Mouse (Mus musculus): Measurements from ENCODE around the gene March2. TPM values are rescaled to one million over a fixed set of nuclear protein-coding genes. Genes with fewer than 3 reads are reported as not detected.

Gene March2
- polyA plus RNA-seq, 1 experiment from 2014 or later = 55.7 TPM

DNA sequence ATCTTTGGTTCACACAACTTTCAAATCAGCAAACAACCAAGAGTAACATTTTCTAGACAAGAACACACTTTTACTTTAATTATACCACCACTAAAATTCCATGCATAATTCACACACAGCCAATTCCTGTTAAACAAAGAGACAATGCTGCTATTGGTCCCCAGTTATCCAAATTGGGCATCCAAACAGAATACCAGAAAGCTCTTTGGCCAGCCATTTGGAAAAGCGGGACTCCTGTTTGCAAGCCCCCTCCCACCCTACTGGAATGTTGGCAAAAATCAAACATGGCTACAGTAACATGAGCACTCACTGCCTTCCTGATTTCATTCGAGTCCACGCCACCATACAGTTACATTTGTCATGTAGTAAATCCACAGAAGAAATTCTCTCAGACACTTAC lies 48.8 kb downstream of the March2 start:
- H3K36me3 ChIP-seq = peaks cover 39% of the 10 kb centered on the region
- H3K4me2 ChIP-seq (replicated peaks) = no peak overlapping the region
- H3K4me1 ChIP-seq = no peaks in the 10 kb centered on the region
- H3K27ac ChIP-seq = no peak overlapping the region
- no peaks in the 10 kb centered on the region for H3K9me3 ChIP-seq
- no peak for ATAC-seq (ENCODE audit: low FRiP score, low read depth)
- H3K4me3 ChIP-seq = no peak overlapping the region
- H3K9ac ChIP-seq = no peak overlapping the region
- H3K27me3 ChIP-seq (replicated peaks) = no peaks in the 10 kb centered on the region
- 91% methylated on average over 3 of the region's 3 CpGs for WGBS

DNA sequence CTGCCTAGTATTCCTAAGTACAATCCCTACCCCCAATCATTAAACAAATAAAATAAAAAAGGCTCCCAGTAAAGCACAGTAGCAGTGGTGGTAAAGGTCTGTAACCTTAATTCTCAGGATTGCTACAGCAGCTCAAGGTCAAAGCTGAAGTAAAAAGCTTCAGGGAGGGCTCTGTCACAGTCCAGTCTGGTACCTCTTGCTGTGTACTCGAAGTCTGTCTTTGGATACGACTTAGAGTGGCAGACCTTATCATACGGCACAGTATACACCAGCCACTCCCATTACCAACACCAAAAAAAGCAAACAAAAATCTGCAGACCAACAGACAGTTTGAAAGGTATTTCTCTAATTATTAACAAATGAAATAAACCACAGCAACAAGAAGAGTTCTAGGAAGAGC lies 51.7 kb downstream of the March2 start:
- 95% methylated on average over 3 of the region's 3 CpGs for WGBS
- H3K9ac ChIP-seq = no peak overlapping the region
- ATAC-seq (ENCODE audit: low FRiP score, low read depth) = no peak
- H3K27ac ChIP-seq = no peak overlapping the region
- no peaks in the 10 kb centered on the region for H3K4me1 ChIP-seq
- H3K4me2 ChIP-seq (replicated peaks) = no peak overlapping the region
- no peaks in the 10 kb centered on the region for H3K9me3 ChIP-seq
- H3K4me3 ChIP-seq = no peak overlapping the region
- peaks cover 59% of the 10 kb centered on the region for H3K36me3 ChIP-seq
- H3K27me3 ChIP-seq (replicated peaks) = no peaks in the 10 kb centered on the region

DNA sequence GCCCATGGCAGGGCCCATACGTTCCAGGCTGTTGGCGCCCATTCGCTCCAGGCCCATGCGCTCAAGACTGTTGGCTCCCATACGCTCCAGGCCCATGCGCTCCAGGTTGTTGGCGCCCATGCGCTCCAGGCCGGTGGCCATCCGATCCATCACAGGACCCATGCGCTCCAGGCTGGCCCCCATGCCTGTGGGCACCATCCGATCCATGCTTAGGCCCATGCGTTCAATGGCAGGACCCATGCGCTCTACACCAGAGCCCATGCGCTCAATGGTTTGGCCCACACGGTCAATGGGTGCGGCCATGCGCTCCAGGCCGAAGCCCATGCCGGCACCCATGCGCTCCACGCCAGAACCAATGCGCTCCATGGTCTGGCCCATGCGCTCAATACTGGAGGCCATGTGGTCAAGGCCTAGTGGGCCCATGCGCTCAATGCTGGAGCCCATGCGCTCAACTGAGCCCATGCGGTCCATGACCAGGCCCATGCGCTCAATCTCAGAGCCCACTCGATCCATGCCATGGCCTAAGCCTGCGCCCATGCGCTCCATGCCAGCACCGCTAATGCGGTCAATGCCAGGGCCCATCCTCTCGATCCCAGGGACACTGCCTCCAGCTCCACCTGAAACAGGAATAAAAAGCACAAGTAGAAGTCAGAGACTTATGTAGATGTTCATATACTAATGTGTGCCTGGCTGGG lies 68.5 kb downstream of the March2 start:
- Histone ChIP-seq H3K36me3 (peaks cover 95% of the 10 kb centered on the region), H3K4me3 (no peak overlapping the region), H3K27me3 (replicated peaks) (no peaks in the 10 kb centered on the region), H3K9me3 (no peaks in the 10 kb centered on the region), H3K4me2 (replicated peaks) (no peak overlapping the region), H3K9ac (no peak overlapping the region), H3K4me1 (no peaks in the 10 kb centered on the region), H3K27ac (no peak overlapping the region)
- ATAC-seq (ENCODE audit: low FRiP score, low read depth) = no peak
- WGBS = 98% methylated on average over 34 of the region's 34 CpGs

DNA sequence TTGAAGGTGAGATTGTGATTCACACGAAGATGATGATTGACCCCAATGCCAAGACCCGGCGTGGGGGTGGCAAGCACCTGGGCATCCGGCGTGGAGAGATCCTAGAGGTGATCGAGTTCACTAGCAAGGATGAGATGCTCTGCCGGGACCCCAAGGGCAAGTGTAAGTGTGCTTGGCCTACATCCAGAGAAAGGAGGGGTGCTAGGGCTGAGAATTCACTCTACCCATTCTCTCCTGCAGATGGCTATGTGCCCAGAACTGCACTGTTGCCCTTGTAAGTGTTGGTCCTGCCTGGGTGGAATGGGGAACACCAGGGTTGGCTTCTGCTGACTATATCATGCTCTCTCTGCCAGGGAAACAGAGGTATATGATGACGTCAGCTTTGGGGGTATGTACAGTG lies 73.4 kb downstream of the March2 start:
- H3K9ac ChIP-seq = no peak overlapping the region
- H3K27ac ChIP-seq = no peak overlapping the region
- H3K27me3 ChIP-seq (replicated peaks) = no peaks in the 10 kb centered on the region
- peaks cover 79% of the 10 kb centered on the region for H3K36me3 ChIP-seq
- no peak overlapping the region for H3K4me3 ChIP-seq
- no peaks in the 10 kb centered on the region for H3K9me3 ChIP-seq
- H3K4me2 ChIP-seq (replicated peaks) = no peak overlapping the region
- ATAC-seq (ENCODE audit: low FRiP score, low read depth) = no peak
- no peaks in the 10 kb centered on the region for H3K4me1 ChIP-seq
- WGBS = 97% methylated on average over 8 of the region's 8 CpGs

DNA sequence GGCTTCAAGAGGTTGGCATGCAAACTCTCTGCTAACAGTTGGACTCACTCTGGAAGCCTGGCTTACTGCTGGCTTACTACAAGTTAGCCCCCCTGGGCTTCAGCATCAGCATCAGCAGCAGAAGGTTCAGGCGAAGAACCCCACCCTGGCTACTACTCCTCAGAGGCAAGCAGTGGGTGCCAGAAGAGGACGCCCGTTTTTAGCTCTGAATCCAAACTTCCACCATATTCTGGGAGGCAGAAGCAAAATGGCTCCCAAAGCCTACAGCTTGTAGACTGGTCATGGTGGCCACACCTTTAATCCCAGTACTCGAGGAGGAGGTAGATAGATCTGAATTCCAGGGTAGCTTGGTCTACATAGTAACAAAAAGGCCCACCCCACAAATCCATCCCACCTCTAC lies 74.4 kb downstream of the March2 start:
- H3K9me3 ChIP-seq = no peaks in the 10 kb centered on the region
- no peak overlapping the region for H3K4me2 ChIP-seq (replicated peaks)
- H3K4me1 ChIP-seq = no peaks in the 10 kb centered on the region
- H3K36me3 ChIP-seq = peaks cover 69% of the 10 kb centered on the region
- ATAC-seq (ENCODE audit: low FRiP score, low read depth) = no peak
- WGBS = 98% methylated on average over 4 of the region's 4 CpGs
- H3K27ac ChIP-seq = no peak overlapping the region
- H3K9ac ChIP-seq = no peak overlapping the region
- H3K4me3 ChIP-seq = peak overlapping the region; percentile 0; the same call in 1 of the 2 replicates
- H3K27me3 ChIP-seq (replicated peaks) = no peaks in the 10 kb centered on the region

DNA sequence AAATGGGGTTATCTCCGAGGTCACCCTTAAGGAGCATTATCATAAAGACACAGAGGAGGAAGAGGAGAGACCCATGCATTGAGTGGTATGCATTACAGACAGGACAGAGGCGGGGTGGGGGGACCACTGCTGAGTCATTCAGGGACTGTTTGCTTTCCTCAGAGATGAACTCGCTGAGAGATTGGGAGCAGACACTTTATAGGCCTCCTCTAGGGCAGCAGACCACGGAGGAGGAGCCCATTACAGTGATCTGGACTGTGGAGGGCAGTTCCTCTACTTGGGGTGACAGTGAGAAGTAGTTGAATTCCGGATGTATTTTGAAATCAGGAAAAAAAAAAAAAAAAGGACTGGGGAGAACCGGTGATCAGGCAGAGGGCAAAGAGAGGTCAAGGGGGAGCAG lies 78.7 kb downstream of the March2 start:
- no peaks in the 10 kb centered on the region for H3K27me3 ChIP-seq (replicated peaks)
- no peak overlapping the region for H3K27ac ChIP-seq
- no peak overlapping the region for H3K4me3 ChIP-seq
- H3K9ac ChIP-seq = no peak overlapping the region
- H3K4me1 ChIP-seq = no peaks in the 10 kb centered on the region
- no peaks in the 10 kb centered on the region for H3K9me3 ChIP-seq
- peaks cover 36% of the 10 kb centered on the region for H3K36me3 ChIP-seq
- 67% methylated on average over 6 of the region's 6 CpGs for WGBS
- no peak overlapping the region for H3K4me2 ChIP-seq (replicated peaks)
- no peak for ATAC-seq (ENCODE audit: low FRiP score, low read depth)

DNA sequence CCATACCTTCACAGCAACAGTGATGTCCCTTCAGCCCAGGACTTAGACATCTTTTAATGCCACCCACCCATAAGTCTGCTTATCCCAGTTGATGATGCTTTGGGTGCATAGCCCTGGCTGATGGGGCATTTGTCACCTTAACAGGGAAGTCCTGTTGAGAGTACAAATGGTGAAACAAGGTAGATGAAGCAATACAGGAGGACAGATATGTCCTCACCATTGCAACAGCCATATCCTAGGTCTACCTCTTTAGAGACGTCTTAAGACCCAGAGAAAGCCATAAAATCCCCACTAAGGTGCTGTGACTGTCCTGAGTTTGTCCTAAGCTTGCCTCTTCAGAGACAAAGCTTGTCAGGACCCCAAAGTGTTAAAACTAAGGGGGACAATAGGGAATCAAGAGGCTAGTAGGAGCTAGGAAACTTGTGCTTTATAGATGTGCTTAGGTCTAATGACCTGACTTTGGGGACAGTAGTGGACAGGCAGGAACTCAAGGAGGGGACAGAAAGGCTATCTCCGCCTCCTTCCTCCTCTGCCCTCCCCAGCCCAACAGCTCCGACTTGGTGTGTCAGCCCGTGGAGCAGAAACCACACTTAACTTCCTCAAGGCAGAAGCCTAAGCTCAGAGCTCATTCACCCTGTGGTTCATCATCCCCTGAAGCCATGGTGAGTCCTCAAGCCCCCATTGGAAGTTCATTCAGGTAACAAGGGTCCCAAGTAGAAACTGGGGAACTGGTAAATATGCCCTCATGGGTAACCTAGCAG lies 80.8 kb downstream of the March2 start, which contains the start of gene Pram1:
Gene Pram1, plus strand, starts transcription at position 541 of the 761 bp plus-strand sequence.
- Histone ChIP-seq H3K4me3 (no peak within 1 kb of the TSS), H3K27me3 (replicated peaks) (no peaks in the 10 kb centered on the region), H3K9me3 (no peaks in the 10 kb centered on the region), H3K9ac (no peak within 1 kb of the TSS), H3K27ac (no peak within 1 kb of the TSS), H3K36me3 (peaks cover 16% of the 10 kb centered on the region; the same call in 1 of the 2 replicates), H3K4me1 (no peaks in the 10 kb centered on the region), H3K4me2 (replicated peaks) (no peak within 1 kb of the TSS)
- 87% methylated on average over 4 of the region's 4 CpGs for WGBS
- ATAC-seq (ENCODE audit: low FRiP score, low read depth) = no peak

DNA sequence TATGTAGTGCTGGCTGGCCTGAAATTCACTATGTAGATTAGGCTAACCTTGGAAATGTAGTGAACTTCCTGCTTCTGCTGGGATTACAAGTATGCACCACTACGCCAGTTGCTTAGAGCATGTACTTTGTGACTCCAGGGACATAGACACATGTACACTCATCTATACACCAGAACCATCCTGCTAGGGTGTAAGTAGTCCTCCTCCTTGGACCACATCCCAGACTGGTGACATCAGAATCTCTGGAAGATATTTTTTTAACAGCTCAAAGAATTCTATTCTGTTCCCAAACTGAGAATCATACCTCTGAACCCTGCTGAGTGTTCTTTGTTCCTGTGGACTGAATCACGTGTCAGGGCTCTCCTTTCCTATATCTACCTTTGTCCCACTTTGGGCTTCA lies 81.4 kb downstream of the March2 start:
- no peak overlapping the region for H3K9ac ChIP-seq

More for the DNA sequence above, 81.4 kb downstream of the March2 start:
- 90% methylated on average over 2 of the region's 2 CpGs for WGBS
- Histone ChIP-seq H3K4me2 (replicated peaks) (no peak overlapping the region), H3K9me3 (no peaks in the 10 kb centered on the region), H3K36me3 (peaks cover 13% of the 10 kb centered on the region), H3K4me1 (no peaks in the 10 kb centered on the region), H3K27ac (no peak overlapping the region), H3K27me3 (replicated peaks) (no peaks in the 10 kb centered on the region), H3K4me3 (no peak overlapping the region)
- ATAC-seq (ENCODE audit: low FRiP score, low read depth) = no peak

Other genes starting within 250 kb of the March2 start
- 46.6 and 52.1 TPM in 2 replicates for gene Adamts10, start 194.5 kb downstream of the March2 start, polyA plus RNA-seq (2016; fragmentation: Nextera tagmentation; extraction: Ambion mirVana)
- 2.0 and 2.6 TPM in 2 replicates for gene Myo1f, start 163.0 kb downstream of the March2 start, polyA plus RNA-seq (2016; fragmentation: Nextera tagmentation; extraction: Ambion mirVana)
- 43.8 and 50.5 TPM in 2 replicates for gene Zfp414, start 89.6 kb downstream of the March2 start, polyA plus RNA-seq (2016; fragmentation: Nextera tagmentation; extraction: Ambion mirVana)
- 0.87 TPM in 2 replicates for gene Pram1, start 80.6 kb downstream of the March2 start, polyA plus RNA-seq (2016; fragmentation: Nextera tagmentation; extraction: Ambion mirVana)
- 369 and 408 TPM in 2 replicates for gene Hnrnpm, start 31.8 kb downstream of the March2 start, polyA plus RNA-seq (2016; fragmentation: Nextera tagmentation; extraction: Ambion mirVana)
- 412 and 463 TPM in 2 replicates for gene Rab11b, start 41.9 kb upstream of the March2 start, polyA plus RNA-seq (2016; fragmentation: Nextera tagmentation; extraction: Ambion mirVana)
- 17.7 TPM in 2 replicates for gene Angptl4, start 63.2 kb upstream of the March2 start, polyA plus RNA-seq (2016; fragmentation: Nextera tagmentation; extraction: Ambion mirVana)
- 31.5 and 32.3 TPM in 2 replicates for gene Kank3, start 91.8 kb upstream of the March2 start, polyA plus RNA-seq (2016; fragmentation: Nextera tagmentation; extraction: Ambion mirVana)
- gene Rps28, start 105.9 kb upstream of the March2 start, polyA plus RNA-seq (2016; fragmentation: Nextera tagmentation; extraction: Ambion mirVana) = 672 and 679 TPM in 2 replicates
- 458 and 461 TPM in 2 replicates for gene Ndufa7, start 105.9 kb upstream of the March2 start, polyA plus RNA-seq (2016; fragmentation: Nextera tagmentation; extraction: Ambion mirVana)
- gene Cd320, start 124.4 kb upstream of the March2 start, polyA plus RNA-seq (2016; fragmentation: Nextera tagmentation; extraction: Ambion mirVana) = 59.3 and 61.8 TPM in 2 replicates
- not detected in 2 replicates for gene Gm7029, start 155.2 kb upstream of the March2 start, polyA plus RNA-seq (2016; fragmentation: Nextera tagmentation; extraction: Ambion mirVana)
- 2.6 and 4.1 TPM in 2 replicates for gene Kifc1, start 172.0 kb upstream of the March2 start, polyA plus RNA-seq (2016; fragmentation: Nextera tagmentation; extraction: Ambion mirVana)
- not detected in 2 replicates for gene Platr17, start 186.5 kb upstream of the March2 start, polyA plus RNA-seq (2016; fragmentation: Nextera tagmentation; extraction: Ambion mirVana)
- gene Daxx, start 190.7 kb upstream of the March2 start, polyA plus RNA-seq (2016; fragmentation: Nextera tagmentation; extraction: Ambion mirVana) = 60.3 and 62.1 TPM in 2 replicates
- gene Tapbp, start 197.2 kb upstream of the March2 start, polyA plus RNA-seq (2016; fragmentation: Nextera tagmentation; extraction: Ambion mirVana) = 23.6 and 23.9 TPM in 2 replicates
- gene Zbtb22, start 197.2 kb upstream of the March2 start, polyA plus RNA-seq (2016; fragmentation: Nextera tagmentation; extraction: Ambion mirVana) = 21.9 and 24.1 TPM in 2 replicates
- gene Rgl2, start 210.9 kb upstream of the March2 start, polyA plus RNA-seq (2016; fragmentation: Nextera tagmentation; extraction: Ambion mirVana) = 64.3 and 68.1 TPM in 2 replicates
- gene Pfdn6, start 221.7 kb upstream of the March2 start, polyA plus RNA-seq (2016; fragmentation: Nextera tagmentation; extraction: Ambion mirVana) = 184 and 191 TPM in 2 replicates
- gene Wdr46, start 222.0 kb upstream of the March2 start, polyA plus RNA-seq (2016; fragmentation: Nextera tagmentation; extraction: Ambion mirVana) = 38.4 and 39.7 TPM in 2 replicates
- 7.9 and 8.3 TPM in 2 replicates for gene B3galt4, start 232.8 kb upstream of the March2 start, polyA plus RNA-seq (2016; fragmentation: Nextera tagmentation; extraction: Ambion mirVana)
- gene Vps52, start 237.1 kb upstream of the March2 start, polyA plus RNA-seq (2016; fragmentation: Nextera tagmentation; extraction: Ambion mirVana) = 66.0 and 66.5 TPM in 2 replicates
- 914 and 923 TPM in 2 replicates for gene Rps18, start 237.3 kb upstream of the March2 start, polyA plus RNA-seq (2016; fragmentation: Nextera tagmentation; extraction: Ambion mirVana)